Mouse (Mus musculus): ENCODE data around the gene Cc2d2a. TPM values are rescaled to one million over a fixed set of nuclear protein-coding genes. Genes with fewer than 3 reads are reported as not detected.
A peak's percentile ranks its signal among the peaks of the same experiment; 100 is the strongest.

The Cc2d2a gene
- polyA plus RNA-seq (2016; fragmentation: Nextera tagmentation; extraction: Ambion mirVana): 9.6 and 11.4 TPM in 2 replicates

- ATAC-seq (ENCODE audit: low FRiP score, low read depth): peak; percentile 86
- WGBS: 4% methylated on average over 19 of the region's 19 CpGs
- H3K9me3 ChIP-seq: no peaks in the 10 kb centered on the region
Measured at GRCm38 (mm10) chr5:43661997-43662961, at the start of gene Cc2d2a. Cc2d2a (plus strand) TSS chr5:43662346.

GRCm38 (mm10) chr5:43621575-43622299 is 40.4 kb upstream of the Cc2d2a start:
- Histone ChIP-seq H3K27ac (replicated peaks) (no peak overlapping the region), H3K4me1 (peaks cover 8% of the 10 kb centered on the region; the same call in 1 of the 2 replicates), H3K4me2 (replicated peaks) (no peak overlapping the region), H3K36me3 (no peaks in the 10 kb centered on the region), H3K9ac (replicated peaks) (no peak overlapping the region), H3K9me3 (no peaks in the 10 kb centered on the region), H3K4me3 (no peak overlapping the region), H3K27me3 (no peaks in the 10 kb centered on the region)
- peak; percentile 54; the same call in 1 of the 2 replicates for ATAC-seq (ENCODE audit: low FRiP score, low read depth)
- WGBS: 77% methylated on average over 7 of the region's 7 CpGs

More at GRCm38 (mm10) chr5:43661997-43662961, at the start of gene Cc2d2a:
- H3K4me1 ChIP-seq: peaks cover 29% of the 10 kb centered on the region
- peak within 1 kb of the TSS; percentile 89 for H3K27ac ChIP-seq (replicated peaks)
- H3K4me2 ChIP-seq (replicated peaks): peak within 1 kb of the TSS; percentile 56
- H3K9ac ChIP-seq (replicated peaks): peak within 1 kb of the TSS; percentile 54
- H3K4me3 ChIP-seq: peak within 1 kb of the TSS; percentile 44
- no peaks in the 10 kb centered on the region for H3K27me3 ChIP-seq
- no peaks in the 10 kb centered on the region for H3K36me3 ChIP-seq

GRCm38 (mm10) chr5:43625407-43625806 is 36.7 kb upstream of the Cc2d2a start:
- no peak for ATAC-seq (ENCODE audit: low FRiP score, low read depth)
- Histone ChIP-seq H3K27ac (replicated peaks) (no peak overlapping the region), H3K9me3 (no peaks in the 10 kb centered on the region), H3K9ac (replicated peaks) (no peak overlapping the region), H3K4me3 (no peak overlapping the region), H3K4me2 (replicated peaks) (no peak overlapping the region), H3K36me3 (no peaks in the 10 kb centered on the region), H3K4me1 (peaks cover 8% of the 10 kb centered on the region; the same call in 1 of the 2 replicates), H3K27me3 (no peaks in the 10 kb centered on the region)
- WGBS: 83% methylated on average over 4 of the region's 4 CpGs

GRCm38 (mm10) chr5:43634071-43634601 is 28.0 kb upstream of the Cc2d2a start:
- Histone ChIP-seq H3K27ac (replicated peaks) (no peak overlapping the region), H3K4me1 (no peaks in the 10 kb centered on the region), H3K27me3 (no peaks in the 10 kb centered on the region), H3K4me2 (replicated peaks) (no peak overlapping the region), H3K36me3 (no peaks in the 10 kb centered on the region), H3K9me3 (no peaks in the 10 kb centered on the region), H3K4me3 (no peak overlapping the region), H3K9ac (replicated peaks) (no peak overlapping the region)
- ATAC-seq (ENCODE audit: low FRiP score, low read depth): 0 out of 2 replicates have a peak, but pooled peaks have one; percentile 23
- 91% methylated on average over 5 of the region's 5 CpGs for WGBS

GRCm38 (mm10) chr5:43634602-43635081 is 27.5 kb upstream of the Cc2d2a start:
- H3K9ac ChIP-seq (replicated peaks): no peak overlapping the region
- no peak overlapping the region for H3K4me3 ChIP-seq
- H3K27me3 ChIP-seq: no peaks in the 10 kb centered on the region
- H3K27ac ChIP-seq (replicated peaks): no peak overlapping the region
- no peaks in the 10 kb centered on the region for H3K36me3 ChIP-seq
- H3K9me3 ChIP-seq: no peaks in the 10 kb centered on the region
- peak; percentile 76 for ATAC-seq (ENCODE audit: low FRiP score, low read depth)
- H3K4me2 ChIP-seq (replicated peaks): no peak overlapping the region
- 44% methylated on average over 9 of the region's 9 CpGs for WGBS
- no peaks in the 10 kb centered on the region for H3K4me1 ChIP-seq

GRCm38 (mm10) chr5:43645020-43645419 is 17.1 kb upstream of the Cc2d2a start:
- WGBS: 72% methylated on average over 4 of the region's 4 CpGs
- Histone ChIP-seq H3K27ac (replicated peaks) (no peak overlapping the region), H3K4me1 (no peaks in the 10 kb centered on the region), H3K4me2 (replicated peaks) (no peak overlapping the region), H3K27me3 (no peaks in the 10 kb centered on the region), H3K9ac (replicated peaks) (no peak overlapping the region), H3K4me3 (no peak overlapping the region), H3K36me3 (no peaks in the 10 kb centered on the region), H3K9me3 (no peaks in the 10 kb centered on the region)
- ATAC-seq (ENCODE audit: low FRiP score, low read depth): no peak

GRCm38 (mm10) chr5:43647098-43647774 is 14.9 kb upstream of the Cc2d2a start:
- WGBS: 88% methylated on average over 12 of the region's 12 CpGs
- H3K36me3 ChIP-seq: no peaks in the 10 kb centered on the region
- no peaks in the 10 kb centered on the region for H3K4me1 ChIP-seq

GRCm38 (mm10) chr5:43661498-43661897 is 648 bp upstream of the Cc2d2a start:
- Histone ChIP-seq H3K9ac (replicated peaks) (no peak overlapping the region), H3K27me3 (no peaks in the 10 kb centered on the region), H3K4me2 (replicated peaks) (peak overlapping the region; percentile 56; the same call in 1 of the 2 replicates), H3K27ac (replicated peaks) (peak overlapping the region; percentile 89; the same call in 1 of the 2 replicates), H3K4me3 (no peak overlapping the region), H3K36me3 (no peaks in the 10 kb centered on the region), H3K4me1 (peaks cover 29% of the 10 kb centered on the region), H3K9me3 (no peaks in the 10 kb centered on the region)
- 87% methylated on average over 3 of the region's 3 CpGs for WGBS
- no peak for ATAC-seq (ENCODE audit: low FRiP score, low read depth)

More at GRCm38 (mm10) chr5:43647098-43647774, 14.9 kb upstream of the Cc2d2a start:
- Histone ChIP-seq H3K9ac (replicated peaks) (no peak overlapping the region), H3K4me2 (replicated peaks) (no peak overlapping the region), H3K27me3 (no peaks in the 10 kb centered on the region), H3K9me3 (no peaks in the 10 kb centered on the region), H3K27ac (replicated peaks) (no peak overlapping the region), H3K4me3 (no peak overlapping the region)
- no peak for ATAC-seq (ENCODE audit: low FRiP score, low read depth)

GRCm38 (mm10) chr5:43663531-43663930 is 1.4 kb downstream of the Cc2d2a start:
- no peak for ATAC-seq (ENCODE audit: low FRiP score, low read depth)
- Histone ChIP-seq H3K4me3 (no peak overlapping the region), H3K27me3 (no peaks in the 10 kb centered on the region), H3K9ac (replicated peaks) (no peak overlapping the region), H3K4me2 (replicated peaks) (peak overlapping the region; percentile 56), H3K36me3 (no peaks in the 10 kb centered on the region), H3K27ac (replicated peaks) (no peak overlapping the region), H3K9me3 (no peaks in the 10 kb centered on the region), H3K4me1 (peaks cover 29% of the 10 kb centered on the region)
- 60% methylated on average over 6 of the region's 6 CpGs for WGBS

GRCm38 (mm10) chr5:43665144-43665543 is 3.0 kb downstream of the Cc2d2a start:
- Histone ChIP-seq H3K27me3 (no peaks in the 10 kb centered on the region), H3K4me2 (replicated peaks) (peak overlapping the region; percentile 43), H3K4me1 (peaks cover 29% of the 10 kb centered on the region), H3K4me3 (no peak overlapping the region; the same call in 1 of the 2 replicates), H3K36me3 (no peaks in the 10 kb centered on the region), H3K27ac (replicated peaks) (no peak overlapping the region), H3K9ac (replicated peaks) (no peak overlapping the region), H3K9me3 (no peaks in the 10 kb centered on the region)
- WGBS: 12% methylated on average over 5 of the region's 5 CpGs
- 0 out of 2 replicates have a peak, but pooled peaks have one; percentile 21 for ATAC-seq (ENCODE audit: low FRiP score, low read depth)

GRCm38 (mm10) chr5:43669118-43669645 is 7.0 kb downstream of the Cc2d2a start:
- no peaks in the 10 kb centered on the region for H3K9me3 ChIP-seq
- H3K4me2 ChIP-seq (replicated peaks): no peak overlapping the region
- H3K4me3 ChIP-seq: no peak overlapping the region
- WGBS: 85% methylated on average over 8 of the region's 8 CpGs
- H3K9ac ChIP-seq (replicated peaks): no peak overlapping the region
- peaks cover 5% of the 10 kb centered on the region; the same call in 1 of the 2 replicates for H3K36me3 ChIP-seq
- no peak overlapping the region for H3K27ac ChIP-seq (replicated peaks)
- peaks cover 20% of the 10 kb centered on the region for H3K4me1 ChIP-seq
- no peak for ATAC-seq (ENCODE audit: low FRiP score, low read depth)
- no peaks in the 10 kb centered on the region for H3K27me3 ChIP-seq

Measured in midbrain, embryonic 12.5 days (tissue).